Mouse (Mus musculus) forebrain, postnatal 0 days (tissue): ENCODE measurements around the gene Bex1. TPM values are rescaled to one million over a fixed set of nuclear protein-coding genes. Genes with fewer than 3 reads are reported as not detected.

ENCODE experiments used
- ATAC-seq: fragments of 200-750 bp; cut with Nextera tagmentation; 2 replicates; pipeline ENCODE4 v1.8.0; 2017; ENCODE audit warnings: mild to moderate bottlenecking, moderate library complexity
- DNase-seq: peaks from one replicate; pipeline ENCODE4 v3.0.0-alpha.2; 2015
- H3K27ac ChIP-seq: fragments of 300-500 bp; sonication (generic); 2 replicates; pipeline ENCODE4 v1.5.1; 2014; ENCODE audit warnings: low read depth, mild to moderate bottlenecking, antibody characterized with exemption, low read length, moderate library complexity, mixed read lengths
- H3K27me3 ChIP-seq: fragments of 300-500 bp; sonication (generic); 2 replicates; pipeline ENCODE4 v1.6.1; 2014; ENCODE audit warnings: mild to moderate bottlenecking, low read length, mixed read lengths; ENCODE audit not compliant: insufficient read depth
- H3K36me3 ChIP-seq: fragments of 300-500 bp; sonication (generic); 2 replicates; pipeline ENCODE4 v1.6.1; 2014; ENCODE audit warnings: mild to moderate bottlenecking, moderate library complexity; ENCODE audit not compliant: insufficient read depth
- H3K4me1 ChIP-seq: fragments of 300-500 bp; sonication (generic); 2 replicates; pipeline ENCODE4 v1.6.1; 2014; ENCODE audit warnings: antibody characterized with exemption; ENCODE audit not compliant: insufficient read depth
- H3K4me2 ChIP-seq: fragments of 300-500 bp; sonication (generic); 2 replicates; pipeline ENCODE4 v1.6.1; 2014; ENCODE audit warnings: low read depth, mild to moderate bottlenecking, moderate library complexity
- H3K4me3 ChIP-seq: fragments of 300-500 bp; sonication (generic); 2 replicates; pipeline ENCODE4 v1.5.1; 2014; ENCODE audit warnings: low read depth, low read length, mixed read lengths
- H3K9ac ChIP-seq: fragments of 300-500 bp; sonication (generic); 2 replicates; pipeline ENCODE4 v1.6.1; 2014; ENCODE audit warnings: mild to moderate bottlenecking
- H3K9me3 ChIP-seq: fragments of 300-500 bp; sonication (generic); 2 replicates; pipeline ENCODE4 v1.6.1; 2016; ENCODE audit warnings: low read length
- CTCF ChIP-seq: sonication (generic); IDR thresholded peaks from 2 replicates; pipeline ENCODE4 v1.5.1; 2016; ENCODE audit warnings: antibody characterized with exemption, control low read depth, low read depth
- WGBS: fragments of 180-500 bp; shearing (Covaris S2); extraction: QIAGEN DNeasy Blood & Tissue Kit; methylation state at CpG from one replicate; pipeline ENCODE4 v1.1.7; 2014; 5-methylcytosine and 5-hydroxymethylcytosine counted together
- polyA plus RNA-seq: library from polyadenylated mRNA; unstranded; fragments of >200 nt; fragmentation: Nextera tagmentation; extraction: Ambion mirVana; gene quantifications from 2 replicates; pipeline ENCODE4 v1.2.1, GENCODE M21; 2015
- total RNA-seq: library from RNA; depleted of rRNA; stranded (reverse); fragments of >200 nt; gene quantifications from 2 replicates; pipeline ENCODE4 v1.2.3, GENCODE M21; 2014

The Bex1 gene
- total and polyA plus RNA-seq, 2 experiments from 2014 or later = 105 to 288 TPM

DNA sequence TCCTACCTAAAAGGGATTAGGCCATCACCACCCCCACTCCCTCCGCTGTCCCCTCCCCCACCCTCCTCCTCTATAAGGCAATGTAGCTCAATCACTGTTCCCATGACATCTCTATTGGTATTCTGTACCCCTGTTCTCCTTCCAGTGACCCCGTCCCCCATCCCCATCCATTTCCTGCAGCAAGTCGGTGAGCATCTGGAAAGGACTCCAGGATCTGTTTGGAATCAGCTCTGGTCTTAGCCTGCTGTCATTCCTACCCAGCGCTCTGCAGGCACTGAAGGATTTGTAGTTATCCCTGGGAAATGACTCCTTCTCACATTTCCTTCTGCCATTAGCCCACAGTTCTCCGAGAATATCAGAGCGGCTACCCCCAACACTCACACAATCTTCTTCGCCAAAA, 12.1 kb downstream of the Bex1 start:
- H3K27ac ChIP-seq = peak overlapping the region; percentile 71
- H3K9me3 ChIP-seq = no peaks in the 10 kb centered on the region
- ATAC-seq (peak; percentile 66), DNase-seq (no peak)
- H3K27me3 ChIP-seq = no peaks in the 10 kb centered on the region
- H3K4me1 ChIP-seq = no peaks in the 10 kb centered on the region
- H3K9ac ChIP-seq = peak overlapping the region; percentile 46
- H3K4me3 ChIP-seq = peak overlapping the region; percentile 47
- peak overlapping the region; percentile 47 for H3K4me2 ChIP-seq
- no peak for TF ChIP-seq CTCF
- H3K36me3 ChIP-seq = no peaks in the 10 kb centered on the region
- 23% methylated on average over 7 of the region's 7 CpGs for WGBS

- DNase-seq (no peak), ATAC-seq (no peak)
- Histone ChIP-seq H3K9ac (no peak overlapping the region), H3K27ac (no peak overlapping the region), H3K4me2 (no peak overlapping the region), H3K4me3 (no peak overlapping the region), H3K9me3 (no peaks in the 10 kb centered on the region), H3K27me3 (no peaks in the 10 kb centered on the region), H3K36me3 (no peaks in the 10 kb centered on the region), H3K4me1 (no peaks in the 10 kb centered on the region)
- WGBS = 46% methylated on average over 1 of the region's 1 CpGs
- TF ChIP-seq CTCF = peak; percentile 47
Measured at GRCm38 (mm10) chrX:136196873-136197272, 18.4 kb downstream of the Bex1 start.

GRCm38 (mm10) chrX:136195193-136195944, 19.9 kb downstream of the Bex1 start:
- Histone ChIP-seq H3K4me3 (no peak overlapping the region), H3K27me3 (no peaks in the 10 kb centered on the region), H3K36me3 (no peaks in the 10 kb centered on the region), H3K27ac (no peak overlapping the region), H3K4me2 (no peak overlapping the region), H3K9ac (no peak overlapping the region), H3K9me3 (no peaks in the 10 kb centered on the region), H3K4me1 (no peaks in the 10 kb centered on the region)
- 81% methylated on average over 16 of the region's 16 CpGs for WGBS
- TF ChIP-seq CTCF = no peak
- DNase-seq = no peak
- no peak for ATAC-seq

GRCm38 (mm10) chrX:136183107-136183506, 32.2 kb downstream of the Bex1 start:
- Histone ChIP-seq H3K4me3 (no peak overlapping the region), H3K27me3 (no peaks in the 10 kb centered on the region), H3K27ac (no peak overlapping the region), H3K4me2 (no peak overlapping the region), H3K4me1 (no peaks in the 10 kb centered on the region), H3K36me3 (no peaks in the 10 kb centered on the region), H3K9ac (no peak overlapping the region), H3K9me3 (no peaks in the 10 kb centered on the region)
- DNase-seq = no peak
- TF ChIP-seq CTCF = no peak
- no peak for ATAC-seq
- WGBS = 86% methylated on average over 1 of the region's 1 CpGs

- Histone ChIP-seq H3K4me3 (no peak overlapping the region), H3K27me3 (no peaks in the 10 kb centered on the region), H3K9me3 (no peaks in the 10 kb centered on the region), H3K36me3 (no peaks in the 10 kb centered on the region), H3K9ac (no peak overlapping the region), H3K4me2 (no peak overlapping the region), H3K27ac (no peak overlapping the region), H3K4me1 (no peaks in the 10 kb centered on the region)
- no peak for DNase-seq
- ATAC-seq = no peak
- 43% methylated on average over 11 of the region's 11 CpGs for WGBS
- no peak for TF ChIP-seq CTCF
Measured at GRCm38 (mm10) chrX:136180897-136181553, 34.3 kb downstream of the Bex1 start.

DNA sequence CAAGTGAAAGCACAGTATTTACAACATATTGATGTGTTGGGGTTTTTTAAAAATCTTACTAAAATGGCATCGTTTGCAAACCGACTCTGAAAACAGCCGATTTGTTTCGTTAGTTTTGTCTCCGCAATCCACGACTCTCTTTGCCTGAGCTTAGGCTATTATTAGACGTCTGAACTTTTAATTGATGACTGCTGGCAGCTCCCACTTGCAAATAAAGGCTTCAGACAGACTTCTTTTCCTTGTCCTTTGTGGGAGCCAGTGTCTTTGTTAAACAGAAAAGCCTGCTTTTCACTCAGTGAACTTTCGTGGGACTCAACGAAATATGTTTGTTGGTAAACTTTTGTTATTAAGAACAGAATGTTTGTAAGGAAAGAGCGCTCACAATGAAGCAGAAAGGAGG, 42.5 kb downstream of the Bex1 start:
- no peaks in the 10 kb centered on the region for H3K27me3 ChIP-seq
- ATAC-seq = no peak
- peak overlapping the region; percentile 49 for H3K4me2 ChIP-seq
- peak overlapping the region; percentile 45 for H3K9ac ChIP-seq
- peak; percentile 10 for DNase-seq
- H3K27ac ChIP-seq = peak overlapping the region; percentile 83
- TF ChIP-seq CTCF = no peak
- H3K9me3 ChIP-seq = no peaks in the 10 kb centered on the region
- 34% methylated on average over 10 of the region's 10 CpGs for WGBS
- peak overlapping the region; percentile 52 for H3K4me3 ChIP-seq
- no peaks in the 10 kb centered on the region for H3K4me1 ChIP-seq
- no peaks in the 10 kb centered on the region for H3K36me3 ChIP-seq

DNA sequence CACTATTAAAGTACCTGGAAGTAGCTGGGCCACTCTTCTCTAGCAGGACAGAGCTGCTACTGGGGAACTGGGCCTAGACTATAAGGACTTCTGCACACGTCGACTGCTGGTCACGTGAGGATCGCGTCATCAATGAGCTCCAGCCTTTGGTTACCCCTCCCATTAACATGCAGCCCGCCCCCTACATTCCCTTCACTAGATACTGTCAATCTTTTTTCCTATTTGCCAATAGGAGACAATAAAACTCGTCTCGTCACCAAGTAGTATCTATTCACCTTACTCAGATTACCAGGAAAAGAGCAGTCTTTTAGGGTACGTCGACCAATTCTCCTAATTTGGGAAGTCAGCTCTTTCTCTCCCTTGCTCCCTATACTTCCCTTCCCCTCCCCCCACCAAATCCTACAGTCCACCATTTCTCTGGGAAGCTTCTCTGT, 43.2 kb downstream of the Bex1 start, which contains the start of gene Tceal8:
Gene Tceal8 (minus strand): TSS at position 225 of the 434 bp plus-strand sequence.
- TF ChIP-seq CTCF = peak; percentile 27; the same call in 1 of the 2 replicates
- ATAC-seq (peak; percentile 96), DNase-seq (peak; percentile 90)
- H3K9ac ChIP-seq = peak within 1 kb of the TSS; percentile 57
- no peaks in the 10 kb centered on the region for H3K27me3 ChIP-seq
- no peaks in the 10 kb centered on the region for H3K36me3 ChIP-seq
- H3K4me2 ChIP-seq = peak within 1 kb of the TSS; percentile 49
- no peaks in the 10 kb centered on the region for H3K4me1 ChIP-seq
- H3K9me3 ChIP-seq = no peaks in the 10 kb centered on the region
- H3K4me3 ChIP-seq = peak within 1 kb of the TSS; percentile 52
- 26% methylated on average over 10 of the region's 10 CpGs for WGBS
- peak within 1 kb of the TSS; percentile 83 for H3K27ac ChIP-seq
